Mouse (Mus musculus) lung, embryonic 16.5 days (tissue): ENCODE measurements around the gene Cldn19. TPM values are rescaled to one million over a fixed set of nuclear protein-coding genes. Genes with fewer than 3 reads are reported as not detected.

Source experiments
- ATAC-seq: fragments of 200-750 bp; cut with Nextera tagmentation; 2 replicates; pipeline ENCODE4 v1.8.0; 2017; ENCODE audit warnings: low read depth, mild to moderate bottlenecking, moderate library complexity
- H3K27ac ChIP-seq: fragments of 300-500 bp; sonication (generic); 2 replicates; pipeline ENCODE4 v1.5.1; 2014; ENCODE audit warnings: mild to moderate bottlenecking, control low read depth, low read length
- H3K27me3 ChIP-seq: fragments of 300-500 bp; sonication (generic); 2 replicates; pipeline ENCODE4 v1.6.1; 2014; ENCODE audit warnings: low read depth, low read length, mixed read lengths; ENCODE audit not compliant: control insufficient read depth, insufficient read depth
- H3K36me3 ChIP-seq: fragments of 300-500 bp; sonication (generic); 2 replicates; pipeline ENCODE4 v1.6.1; 2014; ENCODE audit warnings: low read length; ENCODE audit not compliant: control insufficient read depth, insufficient read depth
- H3K4me1 ChIP-seq: fragments of 300-500 bp; sonication (generic); replicated peaks from 2 replicates; pipeline ENCODE4 v1.6.1; 2014; ENCODE audit warnings: low read length, mixed read lengths; ENCODE audit not compliant: control insufficient read depth, insufficient read depth
- H3K4me2 ChIP-seq: fragments of 300-500 bp; sonication (generic); 2 replicates; pipeline ENCODE4 v1.6.1; 2014; ENCODE audit warnings: low read depth, low read length, control low read depth
- H3K4me3 ChIP-seq: fragments of 300-500 bp; sonication (generic); 2 replicates; pipeline ENCODE4 v1.5.1; 2014; ENCODE audit warnings: mild to moderate bottlenecking, low read length, control low read depth
- H3K9ac ChIP-seq: fragments of 300-500 bp; sonication (generic); 2 replicates; pipeline ENCODE4 v1.6.1; 2014; ENCODE audit warnings: low read length, control low read depth
- H3K9me3 ChIP-seq: fragments of 300-500 bp; sonication (generic); 2 replicates; pipeline ENCODE4 v1.6.1; 2016; ENCODE audit warnings: low read length; ENCODE audit not compliant: control insufficient read depth
- WGBS: fragments of 180-500 bp; shearing (Covaris S2); extraction: QIAGEN DNeasy Blood & Tissue Kit; methylation state at CpG from one replicate; pipeline ENCODE4 v1.1.7; 2014; 5-methylcytosine and 5-hydroxymethylcytosine counted together
- polyA plus RNA-seq: library from polyadenylated mRNA; unstranded; fragments of >200 nt; fragmentation: Nextera tagmentation; extraction: Ambion mirVana; gene quantifications from 2 replicates; pipeline ENCODE4 v1.2.1, GENCODE M21; 2015

Gene Cldn19
- polyA plus RNA-seq, 1 experiment from 2014 or later, result 0.18 TPM

GRCm38 (mm10) chr4:119234348-119234747, 20.9 kb upstream of the Cldn19 start:
- Histone ChIP-seq H3K9me3 (no peaks in the 10 kb centered on the region), H3K4me1 (peaks cover 8% of the 10 kb centered on the region), H3K9ac (peak overlapping the region; percentile 73), H3K27me3 (no peaks in the 10 kb centered on the region), H3K4me3 (peak overlapping the region; percentile 75), H3K36me3 (peaks cover 6% of the 10 kb centered on the region), H3K4me2 (peak overlapping the region; percentile 91), H3K27ac (no peak overlapping the region)
- ATAC-seq, result no peak
- 76% methylated on average over 3 of the region's 3 CpGs for WGBS

GRCm38 (mm10) chr4:119238661-119239060, 16.6 kb upstream of the Cldn19 start:
- no peak overlapping the region for H3K4me2 ChIP-seq
- ATAC-seq, result no peak
- 68% methylated on average over 3 of the region's 3 CpGs for WGBS
- no peak overlapping the region for H3K27ac ChIP-seq
- H3K4me3 ChIP-seq, result no peak overlapping the region
- H3K9me3 ChIP-seq, result no peaks in the 10 kb centered on the region
- H3K27me3 ChIP-seq, result no peaks in the 10 kb centered on the region
- peaks cover 3% of the 10 kb centered on the region; the same call in 1 of the 2 replicates for H3K4me1 ChIP-seq
- no peak overlapping the region for H3K9ac ChIP-seq
- peaks cover 13% of the 10 kb centered on the region for H3K36me3 ChIP-seq

GRCm38 (mm10) chr4:119239181-119239682, 16.0 kb upstream of the Cldn19 start:
- 37% methylated on average over 12 of the region's 12 CpGs for WGBS
- H3K27ac ChIP-seq, result peak overlapping the region; percentile 29; the same call in 1 of the 2 replicates
- H3K4me3 ChIP-seq, result no peak overlapping the region
- peaks cover 13% of the 10 kb centered on the region for H3K36me3 ChIP-seq
- H3K4me1 ChIP-seq, result 0 out of 2 replicates have a peak, but pooled peaks cover 3% of the 10 kb centered on the region
- ATAC-seq, result peak; percentile 71
- H3K9ac ChIP-seq, result peak overlapping the region; percentile 41; the same call in 1 of the 2 replicates
- no peaks in the 10 kb centered on the region for H3K27me3 ChIP-seq
- peak overlapping the region; percentile 25 for H3K4me2 ChIP-seq
- H3K9me3 ChIP-seq, result no peaks in the 10 kb centered on the region

GRCm38 (mm10) chr4:119241664-119242063, 13.6 kb upstream of the Cldn19 start:
- H3K4me3 ChIP-seq, result no peak overlapping the region
- H3K36me3 ChIP-seq, result peaks cover 13% of the 10 kb centered on the region
- H3K27me3 ChIP-seq, result no peaks in the 10 kb centered on the region
- 85% methylated on average over 14 of the region's 14 CpGs for WGBS
- H3K27ac ChIP-seq, result no peak overlapping the region
- H3K4me1 ChIP-seq, result peaks cover 18% of the 10 kb centered on the region
- no peak overlapping the region for H3K9ac ChIP-seq
- no peak overlapping the region for H3K4me2 ChIP-seq
- no peaks in the 10 kb centered on the region for H3K9me3 ChIP-seq
- ATAC-seq, result no peak

GRCm38 (mm10) chr4:119242571-119242970, 12.6 kb upstream of the Cldn19 start:
- H3K4me1 ChIP-seq, result peaks cover 21% of the 10 kb centered on the region
- no peak overlapping the region for H3K4me3 ChIP-seq
- no peak overlapping the region for H3K4me2 ChIP-seq
- no peaks in the 10 kb centered on the region for H3K9me3 ChIP-seq
- no peak overlapping the region for H3K27ac ChIP-seq
- peaks cover 7% of the 10 kb centered on the region; the same call in 1 of the 2 replicates for H3K36me3 ChIP-seq
- no peak overlapping the region for H3K9ac ChIP-seq
- no peaks in the 10 kb centered on the region for H3K27me3 ChIP-seq
- no peak for ATAC-seq
- 90% methylated on average over 12 of the region's 12 CpGs for WGBS

- no peaks in the 10 kb centered on the region for H3K27me3 ChIP-seq
- H3K9ac ChIP-seq, result no peak overlapping the region
- H3K4me1 ChIP-seq, result peaks cover 27% of the 10 kb centered on the region
- 71% methylated on average over 22 of the region's 22 CpGs for WGBS
- no peak overlapping the region for H3K4me3 ChIP-seq
- no peak overlapping the region for H3K4me2 ChIP-seq
- peak overlapping the region; percentile 61; the same call in 1 of the 2 replicates for H3K27ac ChIP-seq
- peaks cover 10% of the 10 kb centered on the region; the same call in 1 of the 2 replicates for H3K36me3 ChIP-seq
- no peaks in the 10 kb centered on the region for H3K9me3 ChIP-seq
- ATAC-seq, result peak; percentile 3; the same call in 1 of the 2 replicates
Measured at GRCm38 (mm10) chr4:119244468-119245240, 10.6 kb upstream of the Cldn19 start.

- peak overlapping the region; percentile 61 for H3K27ac ChIP-seq
- no peaks in the 10 kb centered on the region for H3K9me3 ChIP-seq
- 25% methylated on average over 7 of the region's 7 CpGs for WGBS
- peaks cover 10% of the 10 kb centered on the region; the same call in 1 of the 2 replicates for H3K36me3 ChIP-seq
- peaks cover 27% of the 10 kb centered on the region for H3K4me1 ChIP-seq
- H3K9ac ChIP-seq, result peak overlapping the region; percentile 21; the same call in 1 of the 2 replicates
- no peak overlapping the region for H3K4me2 ChIP-seq
- H3K27me3 ChIP-seq, result no peaks in the 10 kb centered on the region
- H3K4me3 ChIP-seq, result no peak overlapping the region
- ATAC-seq, result peak; percentile 31
Measured at GRCm38 (mm10) chr4:119245556-119245955, 9.7 kb upstream of the Cldn19 start.

- ATAC-seq, result no peak
- Histone ChIP-seq H3K36me3 (peaks cover 10% of the 10 kb centered on the region; the same call in 1 of the 2 replicates), H3K9ac (no peak overlapping the region), H3K4me3 (no peak overlapping the region), H3K4me2 (no peak overlapping the region), H3K27ac (no peak overlapping the region; the same call in 1 of the 2 replicates), H3K9me3 (no peaks in the 10 kb centered on the region), H3K27me3 (no peaks in the 10 kb centered on the region), H3K4me1 (peaks cover 27% of the 10 kb centered on the region)
- whole genome bisulfite sequencing, result 86% methylated on average over 9 of the region's 9 CpGs
Measured at GRCm38 (mm10) chr4:119245961-119246360, 9.3 kb upstream of the Cldn19 start.

GRCm38 (mm10) chr4:119246688-119247225, 8.5 kb upstream of the Cldn19 start:
- no peak overlapping the region for H3K9ac ChIP-seq
- 77% methylated on average over 14 of the region's 14 CpGs for WGBS
- ATAC-seq, result no peak

More at GRCm38 (mm10) chr4:119246688-119247225, 8.5 kb upstream of the Cldn19 start:
- H3K4me1 ChIP-seq, result peaks cover 27% of the 10 kb centered on the region
- H3K27me3 ChIP-seq, result no peaks in the 10 kb centered on the region
- no peak overlapping the region for H3K4me3 ChIP-seq
- H3K27ac ChIP-seq, result no peak overlapping the region
- no peaks in the 10 kb centered on the region for H3K9me3 ChIP-seq
- H3K36me3 ChIP-seq, result 0 out of 2 replicates have a peak, but pooled peaks cover 6% of the 10 kb centered on the region
- no peak overlapping the region for H3K4me2 ChIP-seq
